Mouse (Mus musculus) midbrain, embryonic 14.5 days (tissue): Measurements from ENCODE around the gene H2-T3. TPM values are rescaled to one million over a fixed set of nuclear protein-coding genes. Genes with fewer than 3 reads are reported as not detected.

Source experiments
- polyA plus RNA-seq: library from polyadenylated mRNA; unstranded; fragments of >200 nt; fragmentation: Nextera tagmentation; extraction: Ambion mirVana; gene quantifications from 2 replicates; pipeline ENCODE4 v1.2.1, GENCODE M21; 2014

H2-T3 gene
- polyA plus RNA-seq, 1 experiment from 2014 or later: not detected

Other genes starting within 250 kb of the H2-T3 start
- gene Abcf1, start 220.5 kb downstream of the H2-T3 start, polyA plus RNA-seq: 64.9 and 82.4 TPM in 2 replicates
- 42.4 and 49.6 TPM in 2 replicates for gene Gnl1, start 210.4 kb downstream of the H2-T3 start, polyA plus RNA-seq
- 80.3 and 87.3 TPM in 2 replicates for gene Prr3, start 210.1 kb downstream of the H2-T3 start, polyA plus RNA-seq
- gene H2-T24, start 169.7 kb downstream of the H2-T3 start, polyA plus RNA-seq: 7.4 and 9.8 TPM in 2 replicates
- gene H2-T23, start 157.4 kb downstream of the H2-T3 start, polyA plus RNA-seq: 4.4 TPM in 2 replicates
- 4.8 and 7.5 TPM in 2 replicates for gene H2-T22, start 147.5 kb downstream of the H2-T3 start, polyA plus RNA-seq
- not detected in 2 replicates for gene Gm6034, start 147.3 kb downstream of the H2-T3 start, polyA plus RNA-seq
- gene Gm11127, start 131.9 kb downstream of the H2-T3 start, polyA plus RNA-seq: not detected in 2 replicates
- not detected in 2 replicates for gene Gm19684, start 68.6 kb downstream of the H2-T3 start, polyA plus RNA-seq
- not detected in 2 replicates for gene Gm7030, start 60.9 kb downstream of the H2-T3 start, polyA plus RNA-seq
- not detected in 2 replicates for gene Gm8909, start 21.8 kb downstream of the H2-T3 start, polyA plus RNA-seq
- 136 and 164 TPM in 2 replicates for gene Rpp21, start 67.8 kb upstream of the H2-T3 start, polyA plus RNA-seq
- gene Trim39, start 82.0 kb upstream of the H2-T3 start, polyA plus RNA-seq: 18.3 and 21.7 TPM in 2 replicates
- gene H2-M10.2, start 96.2 kb upstream of the H2-T3 start, polyA plus RNA-seq: 0.25 TPM in 1 of 2 replicates, not detected in the other
- gene H2-M10.1, start 135.9 kb upstream of the H2-T3 start, polyA plus RNA-seq: not detected in 2 replicates
- gene H2-M10.3, start 178.1 kb upstream of the H2-T3 start, polyA plus RNA-seq: not detected in 2 replicates